Mouse (Mus musculus): ENCODE measurements around the gene Mesp1. TPM values are rescaled to one million over a fixed set of nuclear protein-coding genes. Genes with fewer than 3 reads are reported as not detected.

Mesp1 gene
- polyA plus RNA-seq, 1 experiment, result 0.62 TPM

DNA sequence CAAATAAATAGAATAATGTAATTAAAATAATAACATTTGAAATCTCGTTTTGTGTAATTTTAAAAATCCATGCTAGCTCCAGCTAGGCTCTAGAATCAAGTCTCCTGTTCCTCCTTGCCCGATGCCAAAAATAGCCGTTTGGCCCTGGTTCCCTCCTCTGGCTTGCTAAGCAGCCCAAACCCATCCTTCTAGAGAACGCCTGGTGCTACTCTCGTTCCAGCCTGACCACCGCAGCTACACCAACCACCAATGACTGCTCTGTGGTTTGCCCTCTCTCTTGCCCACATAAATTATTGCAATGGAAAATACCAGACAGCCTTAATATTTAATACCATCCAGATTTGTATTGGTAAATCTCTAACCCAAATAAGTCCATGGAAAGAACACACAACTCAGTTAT lies 45.9 kb downstream of the Mesp1 start:
- WGBS, result 52% methylated on average over 6 of the region's 6 CpGs
- no peak for TF ChIP-seq POLR2A (IDR thresholded peaks at IDR 0.05; ENCODE audit: control insufficient read depth, extremely low read depth, insufficient read depth, low read length, poor library complexity)
- TF ChIP-seq CTCF (IDR thresholded peaks at IDR 0.05; ENCODE audit: borderline replicate concordance, control insufficient read depth, extremely low read depth, insufficient read depth, low read length, poor library complexity), result no peak

DNA sequence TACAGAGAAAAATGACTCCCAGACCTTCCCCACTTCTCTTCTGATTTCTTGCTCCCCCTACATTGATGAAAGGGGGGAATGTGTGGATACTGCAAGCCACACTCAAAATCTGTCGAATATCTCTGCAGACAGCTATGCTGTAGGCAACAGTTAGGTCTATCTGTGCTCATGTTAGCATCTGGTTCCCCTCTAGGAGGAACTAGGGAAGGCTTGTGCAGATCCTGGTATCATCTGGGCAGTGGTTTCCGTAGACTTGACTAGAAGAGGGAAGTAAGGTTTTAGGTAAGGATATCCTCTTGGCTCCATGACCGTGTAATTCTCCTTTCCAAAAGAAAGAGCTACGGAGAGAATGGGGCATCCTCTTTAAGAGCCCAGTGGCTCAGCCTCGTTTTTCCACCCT lies 49.0 kb downstream of the Mesp1 start:
- no peak for TF ChIP-seq POLR2A (IDR thresholded peaks at IDR 0.05; ENCODE audit: control insufficient read depth, extremely low read depth, insufficient read depth, low read length, poor library complexity)
- no peak for TF ChIP-seq CTCF (IDR thresholded peaks at IDR 0.05; ENCODE audit: borderline replicate concordance, control insufficient read depth, extremely low read depth, insufficient read depth, low read length, poor library complexity)
- no peak for DNase-seq
- WGBS, result 27% methylated on average over 5 of the region's 5 CpGs

More for the DNA sequence above, 45.9 kb downstream of the Mesp1 start:
- H3K27ac ChIP-seq (ENCODE audit: control insufficient read depth, insufficient read depth, low read length), result no peak overlapping the region
- H3K27me3 ChIP-seq (ENCODE audit: control insufficient read depth, insufficient read depth, low read length), result no peaks in the 10 kb centered on the region
- no peak overlapping the region for H3K4me3 ChIP-seq (ENCODE audit: control insufficient read depth, insufficient read depth, low read length)
- DNase-seq, result no peak
- H3K36me3 ChIP-seq (ENCODE audit: control insufficient read depth, insufficient read depth, low read length), result no peaks in the 10 kb centered on the region
- peaks cover 6% of the 10 kb centered on the region for H3K4me1 ChIP-seq (replicated peaks; ENCODE audit: control insufficient read depth, insufficient read depth, low read length)

DNA sequence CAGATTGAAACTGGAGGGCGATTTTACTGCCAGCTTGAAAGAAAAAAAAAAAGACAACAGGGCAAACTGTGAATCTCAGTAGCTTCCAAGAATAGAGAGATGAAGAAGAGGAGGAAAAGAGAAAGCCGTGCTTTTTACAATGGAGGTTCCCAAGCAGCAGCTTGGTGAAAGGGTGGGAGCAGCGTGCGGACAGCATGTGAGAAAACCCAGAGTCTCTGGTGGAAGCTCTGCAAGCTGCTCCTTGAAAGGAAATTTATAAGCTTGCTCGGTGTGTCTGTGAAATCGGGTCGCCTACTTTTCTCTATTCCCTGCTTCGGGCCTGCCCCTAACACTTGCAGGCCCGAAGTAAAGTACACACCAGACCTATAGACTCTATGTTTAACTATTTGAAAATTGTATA lies 49.5 kb downstream of the Mesp1 start:
- 97% methylated on average over 9 of the region's 9 CpGs for WGBS
- Histone ChIP-seq H3K36me3 (ENCODE audit: control insufficient read depth, insufficient read depth, low read length) (no peaks in the 10 kb centered on the region), H3K4me1 (replicated peaks; ENCODE audit: control insufficient read depth, insufficient read depth, low read length) (peaks cover 3% of the 10 kb centered on the region), H3K27me3 (ENCODE audit: control insufficient read depth, insufficient read depth, low read length) (no peaks in the 10 kb centered on the region), H3K4me3 (ENCODE audit: control insufficient read depth, insufficient read depth, low read length) (no peak overlapping the region), H3K27ac (ENCODE audit: control insufficient read depth, insufficient read depth, low read length) (no peak overlapping the region)
- TF ChIP-seq CTCF (IDR thresholded peaks at IDR 0.05; ENCODE audit: borderline replicate concordance, control insufficient read depth, extremely low read depth, insufficient read depth, low read length, poor library complexity), result no peak
- no peak for TF ChIP-seq POLR2A (IDR thresholded peaks at IDR 0.05; ENCODE audit: control insufficient read depth, extremely low read depth, insufficient read depth, low read length, poor library complexity)
- DNase-seq, result no peak

More for the DNA sequence above, 49.0 kb downstream of the Mesp1 start:
- Histone ChIP-seq H3K4me1 (replicated peaks; ENCODE audit: control insufficient read depth, insufficient read depth, low read length) (peaks cover 3% of the 10 kb centered on the region), H3K36me3 (ENCODE audit: control insufficient read depth, insufficient read depth, low read length) (no peaks in the 10 kb centered on the region), H3K4me3 (ENCODE audit: control insufficient read depth, insufficient read depth, low read length) (no peak overlapping the region), H3K27ac (ENCODE audit: control insufficient read depth, insufficient read depth, low read length) (no peak overlapping the region), H3K27me3 (ENCODE audit: control insufficient read depth, insufficient read depth, low read length) (no peaks in the 10 kb centered on the region)

DNA sequence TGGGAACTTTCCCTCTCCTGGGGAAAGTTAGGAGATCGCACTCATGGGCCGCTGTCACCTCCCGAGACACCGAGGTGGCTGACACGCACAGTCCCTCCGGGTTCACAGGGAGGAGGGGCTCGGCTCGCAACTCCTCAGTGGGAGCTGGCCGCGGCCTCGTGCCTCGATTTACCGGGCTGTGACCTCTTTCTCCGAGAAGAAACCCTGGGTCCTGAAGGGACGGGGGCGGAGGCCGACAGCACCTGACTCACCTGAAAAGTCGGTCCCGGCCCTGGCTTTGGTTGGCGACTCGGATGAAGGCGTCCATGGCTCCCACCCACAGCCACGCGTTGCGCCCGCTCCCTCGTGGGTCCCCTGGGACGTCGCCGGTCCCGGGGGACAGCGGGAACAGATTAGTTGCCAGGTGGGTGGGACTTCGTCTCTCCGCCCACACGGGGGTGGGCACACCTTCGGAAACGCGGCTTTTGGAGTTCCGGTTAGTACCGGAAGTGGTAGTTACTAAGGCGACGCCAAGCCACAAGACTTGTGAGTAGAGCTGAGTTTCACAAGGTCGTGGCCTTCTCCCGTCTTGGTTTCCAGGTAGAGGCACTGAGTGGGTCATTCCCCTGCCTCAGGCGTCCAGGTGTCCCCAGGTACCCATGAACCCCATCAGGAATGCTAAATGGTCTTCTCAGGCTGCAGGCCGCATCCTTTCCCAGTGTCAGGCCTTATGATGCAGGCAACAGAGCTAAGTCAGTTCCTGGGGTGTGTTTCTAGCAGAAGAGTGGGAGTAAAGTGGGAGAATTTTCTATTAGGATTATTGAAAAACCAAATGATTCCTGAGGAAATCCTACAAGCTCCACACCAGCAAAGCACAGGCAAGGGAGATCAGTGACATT lies 50.7 kb downstream of the Mesp1 start, which contains the start of the genes Pex11a and Wdr93:
Gene Pex11a (minus strand): TSS at position 473 of the 878 bp plus-strand sequence.
Gene Wdr93 (plus strand): TSS at position 505 of the 878 bp plus-strand sequence.
- no peak for TF ChIP-seq CTCF (IDR thresholded peaks at IDR 0.05; ENCODE audit: borderline replicate concordance, control insufficient read depth, extremely low read depth, insufficient read depth, low read length, poor library complexity)
- no peak for TF ChIP-seq POLR2A (IDR thresholded peaks at IDR 0.05; ENCODE audit: control insufficient read depth, extremely low read depth, insufficient read depth, low read length, poor library complexity)
- peak; percentile 83 for DNase-seq
- peaks cover 3% of the 10 kb centered on the region for H3K4me1 ChIP-seq (replicated peaks; ENCODE audit: control insufficient read depth, insufficient read depth, low read length)
- no peak within 1 kb of the TSS for H3K27ac ChIP-seq (ENCODE audit: control insufficient read depth, insufficient read depth, low read length)
- no peaks in the 10 kb centered on the region for H3K27me3 ChIP-seq (ENCODE audit: control insufficient read depth, insufficient read depth, low read length)
- H3K4me3 ChIP-seq (ENCODE audit: control insufficient read depth, insufficient read depth, low read length), result peak within 1 kb of the TSS; percentile 76
- H3K36me3 ChIP-seq (ENCODE audit: control insufficient read depth, insufficient read depth, low read length), result no peaks in the 10 kb centered on the region
- 3% methylated on average over 46 of the region's 46 CpGs for WGBS

DNA sequence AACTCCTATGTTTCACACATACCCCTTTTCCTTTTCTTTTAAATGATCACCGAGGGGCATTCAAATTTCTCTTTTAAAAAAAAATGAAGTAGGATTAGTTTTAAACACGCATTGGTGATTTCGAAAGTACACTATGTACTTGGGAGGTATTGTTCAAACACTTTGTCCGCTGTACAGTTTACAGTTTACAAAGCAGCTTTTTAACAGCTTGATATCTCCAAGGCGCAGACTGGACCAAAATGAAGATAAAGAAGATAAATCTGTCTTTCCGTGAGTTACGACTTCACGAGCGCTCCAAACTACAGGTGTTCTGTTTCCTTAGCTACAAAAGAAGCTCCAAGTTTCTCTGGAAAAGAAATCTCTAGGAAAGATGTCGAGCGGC lies 51.3 kb downstream of the Mesp1 start:
- 8% methylated on average over 11 of the region's 11 CpGs for WGBS
- no peak for DNase-seq
- TF ChIP-seq POLR2A (IDR thresholded peaks at IDR 0.05; ENCODE audit: control insufficient read depth, extremely low read depth, insufficient read depth, low read length, poor library complexity) (no peak), CTCF (IDR thresholded peaks at IDR 0.05; ENCODE audit: borderline replicate concordance, control insufficient read depth, extremely low read depth, insufficient read depth, low read length, poor library complexity) (no peak)
- Histone ChIP-seq H3K27ac (ENCODE audit: control insufficient read depth, insufficient read depth, low read length) (no peak overlapping the region), H3K4me3 (ENCODE audit: control insufficient read depth, insufficient read depth, low read length) (peak overlapping the region; percentile 76), H3K4me1 (replicated peaks; ENCODE audit: control insufficient read depth, insufficient read depth, low read length) (peaks cover 3% of the 10 kb centered on the region), H3K27me3 (ENCODE audit: control insufficient read depth, insufficient read depth, low read length) (no peaks in the 10 kb centered on the region), H3K36me3 (ENCODE audit: control insufficient read depth, insufficient read depth, low read length) (no peaks in the 10 kb centered on the region)

Other genes starting within 250 kb of the Mesp1 start
- 0.56 and 1.2 TPM in 2 replicates for gene Rhcg, start 176.1 kb downstream of the Mesp1 start, polyA plus RNA-seq (2012; rRNA removed)
- 7.7 and 12.0 TPM in 2 replicates for gene Ticrr, start 133.6 kb downstream of the Mesp1 start, polyA plus RNA-seq (2012; rRNA removed)
- gene Kif7, start 78.1 kb downstream of the Mesp1 start, polyA plus RNA-seq (2012; rRNA removed), result 5.7 and 6.3 TPM in 2 replicates
- 64.4 and 73.1 TPM in 2 replicates for gene Plin1, start 60.9 kb downstream of the Mesp1 start, polyA plus RNA-seq (2012; rRNA removed)
- gene Pex11a, start 50.7 kb downstream of the Mesp1 start, polyA plus RNA-seq (2012; rRNA removed), result 5.0 and 8.1 TPM in 2 replicates
- 0.22 and 0.24 TPM in 2 replicates for gene Wdr93, start 50.6 kb downstream of the Mesp1 start, polyA plus RNA-seq (2012; rRNA removed)
- gene Mesp2, start 16.9 kb upstream of the Mesp1 start, polyA plus RNA-seq (2012; rRNA removed), result 0.41 and 0.47 TPM in 2 replicates
- 15.9 and 20.6 TPM in 2 replicates for gene Anpep, start 67.3 kb upstream of the Mesp1 start, polyA plus RNA-seq (2012; rRNA removed)
- 21.7 and 22.4 TPM in 2 replicates for gene Ap3s2, start 126.9 kb upstream of the Mesp1 start, polyA plus RNA-seq (2012; rRNA removed)
- 4.6 and 5.4 TPM in 2 replicates for gene Arpin, start 141.6 kb upstream of the Mesp1 start, polyA plus RNA-seq (2012; rRNA removed)
- 62.1 and 63.1 TPM in 2 replicates for gene Zfp710, start 231.0 kb upstream of the Mesp1 start, polyA plus RNA-seq (2012; rRNA removed)

Data from thymus, adult 2 months (tissue).